Mouse (Mus musculus): Measurements from ENCODE around the gene Nr5a1.

DNA sequence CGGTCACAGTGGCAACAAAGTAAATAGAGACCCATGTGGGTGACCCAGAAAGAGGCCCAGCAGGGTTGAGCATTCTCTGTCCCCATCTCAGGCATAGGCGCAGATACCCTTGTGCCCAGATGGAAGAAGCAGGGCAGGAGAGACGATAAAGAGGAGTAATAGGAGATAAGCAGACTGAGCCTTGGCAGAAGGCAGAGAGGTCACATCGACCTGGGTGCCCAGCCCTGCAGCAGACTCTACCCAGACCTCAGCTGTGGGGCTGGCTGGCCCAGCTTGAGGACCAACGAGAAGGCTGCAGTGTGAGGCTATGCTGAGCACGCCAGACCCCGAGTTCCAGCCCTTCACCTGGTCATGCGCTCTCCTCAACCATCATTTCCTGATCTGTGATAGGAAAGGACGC, 10.0 kb downstream of the Nr5a1 start:
- TF ChIP-seq POLR2A (IDR thresholded peaks at IDR 0.05; ENCODE audit: low read depth, low read length) (no peak), CTCF (IDR thresholded peaks at IDR 0.05; ENCODE audit: extremely low read depth, insufficient read depth, insufficient read length, insufficient replicate concordance) (no peak)
